Mouse (Mus musculus): ENCODE data around the gene Prkcd.
"Not testable (repeated sequence)": the region's sequence is repeated elsewhere in the genome, so short reads cannot be mapped to it uniquely, and the experiment has no call there.

- TF ChIP-seq TAL1, GATA1 (IDR thresholded peaks at IDR 0.05; ENCODE audit: low read length): not testable (repeated sequence)
Observed at GRCm38 (mm10) chr14:30577303-30578062, 48.5 kb downstream of the Prkcd start.

All from erythroblast, embryonic 14.5 days (primary cell).